Mouse (Mus musculus): ENCODE measurements around the gene Snrnp48. TPM values are rescaled to one million over a fixed set of nuclear protein-coding genes. Genes with fewer than 3 reads are reported as not detected.

Snrnp48 gene
- total and polyA plus RNA-seq, 3 experiments, result 64.1 to 114 (median 82.2) TPM

GRCm38 (mm10) chr13:38235370-38235769 is 30.6 kb downstream of the Snrnp48 start:
- Histone ChIP-seq H3K4me1 (ENCODE audit: insufficient read depth, low read depth, low read length) (peaks cover 3% of the 10 kb centered on the region), H3K9me3 (replicated peaks) (no peaks in the 10 kb centered on the region), H3K4me3 (ENCODE audit: low read depth, low read length) (no peak overlapping the region), H3K36me3 (replicated peaks) (peaks cover 1% of the 10 kb centered on the region), H3K27me3 (ENCODE audit: insufficient read depth, low read length) (peaks cover 32% of the 10 kb centered on the region)
- ATAC-seq (ENCODE audit: extremely low read depth, insufficient number of reproducible peaks, low FRiP score, poor library complexity, severe bottlenecking), result no peak
- TF ChIP-seq TAL1 (conservative IDR thresholded peaks at IDR 0.05; ENCODE audit: low read depth, low read length), result no peak
- 0 out of 2 replicates have a peak, but pooled peaks have one; percentile 2 for TF ChIP-seq CTCF (IDR thresholded peaks at IDR 0.05; ENCODE audit: low read depth, low read length)
- peak; percentile 8 for DNase-seq (ENCODE audit: low spot score)

GRCm38 (mm10) chr13:38248151-38248550 is 43.4 kb downstream of the Snrnp48 start:
- ATAC-seq (ENCODE audit: extremely low read depth, insufficient number of reproducible peaks, low FRiP score, poor library complexity, severe bottlenecking) (no peak), DNase-seq (ENCODE audit: low spot score) (no peak)
- Histone ChIP-seq H3K4me1 (ENCODE audit: insufficient read depth, low read depth, low read length) (peaks cover 18% of the 10 kb centered on the region), H3K27me3 (ENCODE audit: insufficient read depth, low read length) (peaks cover 26% of the 10 kb centered on the region), H3K36me3 (replicated peaks) (no peaks in the 10 kb centered on the region), H3K9me3 (replicated peaks) (no peaks in the 10 kb centered on the region), H3K4me3 (ENCODE audit: low read depth, low read length) (no peak overlapping the region)
- TF ChIP-seq GATA1 (IDR thresholded peaks at IDR 0.05; ENCODE audit: borderline replicate concordance, low read length) (no peak), POLR2AphosphoS5 (IDR thresholded peaks at IDR 0.05; ENCODE audit: insufficient replicate concordance, low read depth, low read length) (no peak), GATA2 (IDR thresholded peaks at IDR 0.05; ENCODE audit: borderline replicate concordance, low read depth, low read length) (no peak), TAL1 (conservative IDR thresholded peaks at IDR 0.05; ENCODE audit: low read depth, low read length) (no peak), CTCF (IDR thresholded peaks at IDR 0.05; ENCODE audit: low read depth, low read length) (no peak)

DNA sequence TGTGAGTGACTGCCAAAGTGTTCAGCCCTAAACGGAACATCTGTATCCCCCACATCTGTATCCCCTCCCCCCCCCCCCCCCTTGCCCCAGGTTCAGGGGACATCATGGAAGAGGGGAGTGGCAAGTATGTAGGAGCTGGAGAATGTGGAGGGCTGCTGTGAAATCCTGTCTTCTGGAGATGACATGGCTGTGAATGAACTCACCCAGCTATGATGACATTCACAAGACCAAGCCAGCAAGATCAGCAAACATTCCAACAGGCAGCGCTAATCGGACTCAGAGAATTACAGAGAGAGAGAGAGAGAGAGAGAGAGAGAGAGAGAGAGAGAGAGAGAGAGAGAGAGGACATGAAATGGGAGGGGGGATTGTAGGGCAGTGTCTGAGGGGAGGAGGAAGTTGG is 46.5 kb downstream of the Snrnp48 start:
- DNase-seq (ENCODE audit: low spot score) (no peak), ATAC-seq (ENCODE audit: extremely low read depth, insufficient number of reproducible peaks, low FRiP score, poor library complexity, severe bottlenecking) (no peak)
- Histone ChIP-seq H3K9me3 (replicated peaks) (no peaks in the 10 kb centered on the region), H3K4me3 (ENCODE audit: low read depth, low read length) (no peak overlapping the region), H3K36me3 (replicated peaks) (no peaks in the 10 kb centered on the region), H3K4me1 (ENCODE audit: insufficient read depth, low read depth, low read length) (peaks cover 16% of the 10 kb centered on the region), H3K27me3 (ENCODE audit: insufficient read depth, low read length) (peaks cover 32% of the 10 kb centered on the region)
- no peak for TF ChIP-seq GATA1 (IDR thresholded peaks at IDR 0.05; ENCODE audit: borderline replicate concordance, low read length)
- TF ChIP-seq GATA2 (IDR thresholded peaks at IDR 0.05; ENCODE audit: borderline replicate concordance, low read depth, low read length), result no peak
- TF ChIP-seq TAL1 (conservative IDR thresholded peaks at IDR 0.05; ENCODE audit: low read depth, low read length), result no peak
- TF ChIP-seq CTCF (IDR thresholded peaks at IDR 0.05; ENCODE audit: low read depth, low read length), result no peak
- TF ChIP-seq POLR2AphosphoS5 (IDR thresholded peaks at IDR 0.05; ENCODE audit: insufficient replicate concordance, low read depth, low read length), result no peak

- H3K27me3 ChIP-seq (ENCODE audit: insufficient read depth, low read length), result peaks cover 33% of the 10 kb centered on the region
- H3K36me3 ChIP-seq (replicated peaks), result no peaks in the 10 kb centered on the region
- no peak overlapping the region for H3K4me3 ChIP-seq (ENCODE audit: low read depth, low read length)
- no peaks in the 10 kb centered on the region for H3K9me3 ChIP-seq (replicated peaks)
- ATAC-seq (ENCODE audit: extremely low read depth, insufficient number of reproducible peaks, low FRiP score, poor library complexity, severe bottlenecking) (no peak), DNase-seq (ENCODE audit: low spot score) (no peak)
- 0 out of 2 replicates have a peak, but pooled peaks cover 2% of the 10 kb centered on the region for H3K4me1 ChIP-seq (ENCODE audit: insufficient read depth, low read depth, low read length)
- TF ChIP-seq GATA2 (IDR thresholded peaks at IDR 0.05; ENCODE audit: borderline replicate concordance, low read depth, low read length), result no peak
- TF ChIP-seq POLR2AphosphoS5 (IDR thresholded peaks at IDR 0.05; ENCODE audit: insufficient replicate concordance, low read depth, low read length), result no peak
Measured at GRCm38 (mm10) chr13:38253696-38254095, 49.0 kb downstream of the Snrnp48 start.

DNA sequence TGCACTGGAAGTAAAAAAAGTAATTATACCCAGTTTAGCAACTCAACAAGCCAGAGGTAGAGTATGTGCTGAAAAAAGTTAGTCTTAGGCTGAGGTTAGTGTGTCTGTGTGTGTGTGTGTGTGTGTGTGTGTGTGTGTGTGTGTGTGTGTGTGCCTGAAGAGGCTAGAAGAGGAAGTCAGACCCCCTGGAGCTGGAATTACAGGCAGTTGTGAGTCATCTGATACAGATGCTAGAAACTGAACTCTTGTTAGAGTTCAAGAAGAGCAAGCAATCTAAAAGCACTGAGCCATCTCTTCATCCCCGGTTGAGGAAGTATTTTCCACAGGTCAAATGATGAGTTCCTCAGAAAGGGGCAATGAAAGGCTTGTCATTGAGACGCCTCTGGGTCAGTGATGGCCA is 54.2 kb downstream of the Snrnp48 start:
- Histone ChIP-seq H3K4me3 (ENCODE audit: low read depth, low read length) (no peak overlapping the region), H3K36me3 (replicated peaks) (no peaks in the 10 kb centered on the region), H3K9me3 (replicated peaks) (no peaks in the 10 kb centered on the region), H3K4me1 (ENCODE audit: insufficient read depth, low read depth, low read length) (no peaks in the 10 kb centered on the region; the same call in 1 of the 2 replicates), H3K27me3 (ENCODE audit: insufficient read depth, low read length) (peaks cover 24% of the 10 kb centered on the region)
- TF ChIP-seq CTCF (IDR thresholded peaks at IDR 0.05; ENCODE audit: low read depth, low read length) (no peak), TAL1 (conservative IDR thresholded peaks at IDR 0.05; ENCODE audit: low read depth, low read length) (no peak), GATA1 (IDR thresholded peaks at IDR 0.05; ENCODE audit: borderline replicate concordance, low read length) (no peak), POLR2AphosphoS5 (IDR thresholded peaks at IDR 0.05; ENCODE audit: insufficient replicate concordance, low read depth, low read length) (no peak), GATA2 (IDR thresholded peaks at IDR 0.05; ENCODE audit: borderline replicate concordance, low read depth, low read length) (no peak)
- no peak for ATAC-seq (ENCODE audit: extremely low read depth, insufficient number of reproducible peaks, low FRiP score, poor library complexity, severe bottlenecking)
- no peak for DNase-seq (ENCODE audit: low spot score)

GRCm38 (mm10) chr13:38269055-38269692 is 64.4 kb downstream of the Snrnp48 start:
- peaks cover 4% of the 10 kb centered on the region for H3K27me3 ChIP-seq (ENCODE audit: insufficient read depth, low read length)
- no peak overlapping the region for H3K4me3 ChIP-seq (ENCODE audit: low read depth, low read length)
- no peak for TF ChIP-seq GATA2 (IDR thresholded peaks at IDR 0.05; ENCODE audit: borderline replicate concordance, low read depth, low read length)
- TF ChIP-seq CTCF (IDR thresholded peaks at IDR 0.05; ENCODE audit: low read depth, low read length), result no peak
- no peak for TF ChIP-seq TAL1 (conservative IDR thresholded peaks at IDR 0.05; ENCODE audit: low read depth, low read length)
- H3K36me3 ChIP-seq (replicated peaks), result no peaks in the 10 kb centered on the region
- no peaks in the 10 kb centered on the region for H3K4me1 ChIP-seq (ENCODE audit: insufficient read depth, low read depth, low read length)
- H3K9me3 ChIP-seq (replicated peaks), result no peaks in the 10 kb centered on the region
- ATAC-seq (ENCODE audit: extremely low read depth, insufficient number of reproducible peaks, low FRiP score, poor library complexity, severe bottlenecking) (no peak), DNase-seq (ENCODE audit: low spot score) (no peak)

- Histone ChIP-seq H3K4me1 (ENCODE audit: insufficient read depth, low read depth, low read length) (no peaks in the 10 kb centered on the region), H3K27me3 (ENCODE audit: insufficient read depth, low read length) (peaks cover 4% of the 10 kb centered on the region; the same call in 1 of the 2 replicates), H3K9me3 (replicated peaks) (no peaks in the 10 kb centered on the region), H3K4me3 (ENCODE audit: low read depth, low read length) (no peak overlapping the region), H3K36me3 (replicated peaks) (no peaks in the 10 kb centered on the region)
- no peak for DNase-seq (ENCODE audit: low spot score)
- ATAC-seq (ENCODE audit: extremely low read depth, insufficient number of reproducible peaks, low FRiP score, poor library complexity, severe bottlenecking), result no peak
- TF ChIP-seq CTCF (IDR thresholded peaks at IDR 0.05; ENCODE audit: low read depth, low read length), result no peak
- TF ChIP-seq TAL1 (conservative IDR thresholded peaks at IDR 0.05; ENCODE audit: low read depth, low read length), result no peak
- no peak for TF ChIP-seq GATA2 (IDR thresholded peaks at IDR 0.05; ENCODE audit: borderline replicate concordance, low read depth, low read length)
Measured at GRCm38 (mm10) chr13:38272624-38273023, 67.9 kb downstream of the Snrnp48 start.

Other genes with a start within 250 kb of the Snrnp48 start
- gene Ssr1, start 210.7 kb upstream of the Snrnp48 start, total RNA-seq (2014; fragmentation: Nextera tagmentation), result 95.6 and 101 TPM in 2 replicates
- gene Ssr1, start 210.7 kb upstream of the Snrnp48 start, total RNA-seq (2017), result 66.2 and 78.1 TPM in 2 replicates
- gene Ssr1, start 210.7 kb upstream of the Snrnp48 start, polyA plus RNA-seq (2012), result 59.2 and 72.3 TPM in 2 replicates
- 66.3 and 94.8 TPM in 2 replicates for gene Riok1, start 167.9 kb upstream of the Snrnp48 start, total RNA-seq (2014; fragmentation: Nextera tagmentation)
- 77.7 and 81.4 TPM in 2 replicates for gene Riok1, start 167.9 kb upstream of the Snrnp48 start, total RNA-seq (2017)
- gene Riok1, start 167.9 kb upstream of the Snrnp48 start, polyA plus RNA-seq (2012), result 30.8 and 33.3 TPM in 2 replicates
- gene Cage1, start 167.9 kb upstream of the Snrnp48 start, total RNA-seq (2014; fragmentation: Nextera tagmentation), result 3.8 and 7.2 TPM in 2 replicates
- gene Cage1, start 167.9 kb upstream of the Snrnp48 start, total RNA-seq (2017), result 1.7 and 2.9 TPM in 2 replicates
- gene Cage1, start 167.9 kb upstream of the Snrnp48 start, polyA plus RNA-seq (2012), result 0.23 and 0.33 TPM in 2 replicates
- gene Dsp, start 53.6 kb upstream of the Snrnp48 start, total RNA-seq (2014; fragmentation: Nextera tagmentation), result not detected in 2 replicates
- gene Dsp, start 53.6 kb upstream of the Snrnp48 start, total RNA-seq (2017), result 0.05 and 0.06 TPM in 2 replicates
- gene Dsp, start 53.6 kb upstream of the Snrnp48 start, polyA plus RNA-seq (2012), result 0.01 TPM in 1 of 2 replicates, not detected in the other
- not detected in 2 replicates for gene Bmp6, start 140.2 kb downstream of the Snrnp48 start, total RNA-seq (2014; fragmentation: Nextera tagmentation)
- 0.05 TPM in 1 of 2 replicates, not detected in the other for gene Bmp6, start 140.2 kb downstream of the Snrnp48 start, total RNA-seq (2017)
- not detected in 2 replicates for gene Bmp6, start 140.2 kb downstream of the Snrnp48 start, polyA plus RNA-seq (2012)

Data from G1E (cell line).